Mouse (Mus musculus) liver, embryonic 15.5 days (tissue): ENCODE measurements around the gene Padi2. TPM values are rescaled to one million over a fixed set of nuclear protein-coding genes. Genes with fewer than 3 reads are reported as not detected.
A peak's percentile ranks its signal among the peaks of the same experiment; 100 is the strongest.

ENCODE experiments used
- ATAC-seq: fragments of 200-750 bp; cut with Nextera tagmentation; 2 replicates; pipeline ENCODE4 v1.8.0; 2017; ENCODE audit warnings: moderate number of reproducible peaks, mild to moderate bottlenecking, moderate library complexity; ENCODE audit not compliant: insufficient read depth
- H3K27ac ChIP-seq: fragments of 300-500 bp; sonication (generic); replicated peaks from 2 replicates; pipeline ENCODE4 v1.5.1; 2015; ENCODE audit warnings: mild to moderate bottlenecking, inconsistent platforms
- H3K27me3 ChIP-seq: fragments of 300-500 bp; sonication (generic); 2 replicates; pipeline ENCODE4 v1.6.1; 2015; ENCODE audit warnings: mild to moderate bottlenecking, inconsistent platforms
- H3K36me3 ChIP-seq: fragments of 300-500 bp; sonication (generic); replicated peaks from 2 replicates; pipeline ENCODE4 v1.6.1; 2015; ENCODE audit warnings: moderate library complexity, mild to moderate bottlenecking, inconsistent platforms
- H3K4me1 ChIP-seq: fragments of 300-500 bp; sonication (generic); replicated peaks from 2 replicates; pipeline ENCODE4 v1.6.1; 2015; ENCODE audit warnings: inconsistent platforms
- H3K4me2 ChIP-seq: fragments of 300-500 bp; sonication (generic); 2 replicates; pipeline ENCODE4 v1.6.1; 2015; ENCODE audit warnings: moderate library complexity, mild to moderate bottlenecking, inconsistent platforms
- H3K4me3 ChIP-seq: fragments of 300-500 bp; sonication (generic); replicated peaks from 2 replicates; pipeline ENCODE4 v1.5.1; 2015; ENCODE audit warnings: mild to moderate bottlenecking, inconsistent platforms
- H3K9ac ChIP-seq: fragments of 300-500 bp; sonication (generic); 2 replicates; pipeline ENCODE4 v1.6.1; 2015; ENCODE audit warnings: moderate library complexity, mild to moderate bottlenecking, inconsistent platforms
- H3K9me3 ChIP-seq: fragments of 300-500 bp; sonication (generic); replicated peaks from 2 replicates; pipeline ENCODE4 v1.6.1; 2016; ENCODE audit warnings: inconsistent platforms
- WGBS: fragments of 180-500 bp; shearing (Covaris S2); methylation state at CpG from one replicate; pipeline ENCODE4 v1.1.7; 2015; ENCODE audit warnings: mixed read lengths; ENCODE audit not compliant: insufficient replicate concordance; 5-methylcytosine and 5-hydroxymethylcytosine counted together
- polyA plus RNA-seq: library from polyadenylated mRNA; unstranded; fragments of >200 nt; fragmentation: Nextera tagmentation; extraction: Ambion mirVana; gene quantifications from 2 replicates; pipeline ENCODE4 v1.2.1, GENCODE M21; 2015

The Padi2 gene
- polyA plus RNA-seq, 1 experiment from 2014 or later, result 2.2 TPM

GRCm38 (mm10) chr4:140881026-140881670, 25.0 kb upstream of the Padi2 start:
- Histone ChIP-seq H3K27ac (no peak overlapping the region), H3K36me3 (no peaks in the 10 kb centered on the region), H3K4me1 (0 out of 2 replicates have a peak, but pooled peaks cover 3% of the 10 kb centered on the region), H3K9me3 (peaks cover 8% of the 10 kb centered on the region; the same call in 1 of the 2 replicates), H3K27me3 (peaks cover 45% of the 10 kb centered on the region), H3K4me2 (no peak overlapping the region), H3K9ac (no peak overlapping the region), H3K4me3 (no peak overlapping the region)
- WGBS, result 73% methylated on average over 8 of the region's 8 CpGs
- no peak for ATAC-seq

GRCm38 (mm10) chr4:140881771-140882170, 24.4 kb upstream of the Padi2 start:
- no peak for ATAC-seq
- H3K4me1 ChIP-seq, result 0 out of 2 replicates have a peak, but pooled peaks cover 3% of the 10 kb centered on the region
- no peak overlapping the region for H3K9ac ChIP-seq
- H3K27me3 ChIP-seq, result peaks cover 39% of the 10 kb centered on the region
- H3K36me3 ChIP-seq, result no peaks in the 10 kb centered on the region
- H3K9me3 ChIP-seq, result peaks cover 8% of the 10 kb centered on the region; the same call in 1 of the 2 replicates
- no peak overlapping the region for H3K4me3 ChIP-seq
- WGBS, result 85% methylated on average over 13 of the region's 13 CpGs
- H3K27ac ChIP-seq, result no peak overlapping the region
- no peak overlapping the region for H3K4me2 ChIP-seq

GRCm38 (mm10) chr4:140882365-140882764, 23.8 kb upstream of the Padi2 start:
- 0 out of 2 replicates have a peak, but pooled peaks cover 3% of the 10 kb centered on the region for H3K4me1 ChIP-seq
- no peak overlapping the region for H3K9ac ChIP-seq
- no peak for ATAC-seq
- no peak overlapping the region for H3K27ac ChIP-seq
- H3K4me3 ChIP-seq, result no peak overlapping the region
- peaks cover 37% of the 10 kb centered on the region for H3K27me3 ChIP-seq
- peaks cover 8% of the 10 kb centered on the region; the same call in 1 of the 2 replicates for H3K9me3 ChIP-seq
- H3K36me3 ChIP-seq, result no peaks in the 10 kb centered on the region
- no peak overlapping the region for H3K4me2 ChIP-seq
- WGBS, result 43% methylated on average over 4 of the region's 4 CpGs

- ATAC-seq, result no peak
- Histone ChIP-seq H3K4me3 (no peak overlapping the region), H3K4me1 (0 out of 2 replicates have a peak, but pooled peaks cover 3% of the 10 kb centered on the region), H3K27ac (no peak overlapping the region), H3K9me3 (peaks cover 8% of the 10 kb centered on the region; the same call in 1 of the 2 replicates), H3K4me2 (no peak overlapping the region), H3K27me3 (peaks cover 31% of the 10 kb centered on the region), H3K36me3 (no peaks in the 10 kb centered on the region), H3K9ac (no peak overlapping the region)
- WGBS, result 85% methylated on average over 3 of the region's 3 CpGs
Observed at GRCm38 (mm10) chr4:140882981-140883380, 23.2 kb upstream of the Padi2 start.

GRCm38 (mm10) chr4:140883852-140884251, 22.3 kb upstream of the Padi2 start:
- WGBS, result 41% methylated on average over 4 of the region's 4 CpGs
- ATAC-seq, result no peak

GRCm38 (mm10) chr4:140891525-140892162, 14.5 kb upstream of the Padi2 start:
- H3K27ac ChIP-seq, result no peak overlapping the region
- H3K4me1 ChIP-seq, result no peaks in the 10 kb centered on the region
- no peak overlapping the region for H3K4me2 ChIP-seq
- no peaks in the 10 kb centered on the region for H3K36me3 ChIP-seq
- no peaks in the 10 kb centered on the region for H3K9me3 ChIP-seq
- H3K4me3 ChIP-seq, result no peak overlapping the region
- no peak overlapping the region for H3K9ac ChIP-seq
- peaks cover 3% of the 10 kb centered on the region; the same call in 1 of the 2 replicates for H3K27me3 ChIP-seq
- 73% methylated on average over 14 of the region's 14 CpGs for WGBS
- no peak for ATAC-seq

More at GRCm38 (mm10) chr4:140883852-140884251, 22.3 kb upstream of the Padi2 start:
- H3K4me3 ChIP-seq, result no peak overlapping the region
- no peaks in the 10 kb centered on the region for H3K36me3 ChIP-seq
- peaks cover 8% of the 10 kb centered on the region; the same call in 1 of the 2 replicates for H3K9me3 ChIP-seq
- no peak overlapping the region for H3K4me2 ChIP-seq
- H3K4me1 ChIP-seq, result 0 out of 2 replicates have a peak, but pooled peaks cover 3% of the 10 kb centered on the region
- H3K27me3 ChIP-seq, result peaks cover 22% of the 10 kb centered on the region; the same call in 1 of the 2 replicates
- no peak overlapping the region for H3K27ac ChIP-seq
- H3K9ac ChIP-seq, result no peak overlapping the region

GRCm38 (mm10) chr4:140892163-140892530, 14.0 kb upstream of the Padi2 start:
- no peaks in the 10 kb centered on the region for H3K9me3 ChIP-seq
- H3K4me1 ChIP-seq, result no peaks in the 10 kb centered on the region
- H3K4me2 ChIP-seq, result no peak overlapping the region
- ATAC-seq, result no peak
- no peak overlapping the region for H3K4me3 ChIP-seq
- H3K27ac ChIP-seq, result no peak overlapping the region
- no peaks in the 10 kb centered on the region for H3K36me3 ChIP-seq
- no peak overlapping the region for H3K9ac ChIP-seq
- 59% methylated on average over 1 of the region's 1 CpGs for WGBS
- H3K27me3 ChIP-seq, result peaks cover 2% of the 10 kb centered on the region; the same call in 1 of the 2 replicates

GRCm38 (mm10) chr4:140904776-140905425, 1.2 kb upstream of the Padi2 start:
- peaks cover 76% of the 10 kb centered on the region for H3K27me3 ChIP-seq
- 18% methylated on average over 14 of the region's 14 CpGs for WGBS
- H3K27ac ChIP-seq, result no peak overlapping the region

GRCm38 (mm10) chr4:140905426-140905871, 695 bp upstream of the Padi2 start:
- H3K27me3 ChIP-seq, result peaks cover 76% of the 10 kb centered on the region
- peaks cover 37% of the 10 kb centered on the region for H3K4me1 ChIP-seq
- WGBS, result 7% methylated on average over 11 of the region's 11 CpGs

More at GRCm38 (mm10) chr4:140904776-140905425, 1.2 kb upstream of the Padi2 start:
- Histone ChIP-seq H3K4me3 (no peak overlapping the region), H3K36me3 (no peaks in the 10 kb centered on the region), H3K4me1 (peaks cover 33% of the 10 kb centered on the region), H3K9ac (no peak overlapping the region), H3K9me3 (no peaks in the 10 kb centered on the region), H3K4me2 (peak overlapping the region; percentile 75; the same call in 1 of the 2 replicates)
- no peak for ATAC-seq

GRCm38 (mm10) chr4:140906827-140907280, 710 bp downstream of the Padi2 start:
- peak overlapping the region; percentile 49; the same call in 1 of the 2 replicates for H3K4me3 ChIP-seq
- WGBS, result 56% methylated on average over 11 of the region's 11 CpGs
- peaks cover 41% of the 10 kb centered on the region for H3K4me1 ChIP-seq
- no peaks in the 10 kb centered on the region for H3K9me3 ChIP-seq
- H3K36me3 ChIP-seq, result no peaks in the 10 kb centered on the region
- no peak overlapping the region for H3K27ac ChIP-seq
- peaks cover 70% of the 10 kb centered on the region for H3K27me3 ChIP-seq
- peak overlapping the region; percentile 75; the same call in 1 of the 2 replicates for H3K4me2 ChIP-seq
- no peak overlapping the region for H3K9ac ChIP-seq
- ATAC-seq, result no peak

More at GRCm38 (mm10) chr4:140905426-140905871, 695 bp upstream of the Padi2 start:
- Histone ChIP-seq H3K36me3 (no peaks in the 10 kb centered on the region), H3K9me3 (no peaks in the 10 kb centered on the region), H3K27ac (no peak overlapping the region; the same call in 1 of the 2 replicates), H3K4me3 (peak overlapping the region; percentile 49; the same call in 1 of the 2 replicates), H3K9ac (peak overlapping the region; percentile 39; the same call in 1 of the 2 replicates), H3K4me2 (peak overlapping the region; percentile 75)
- no peak for ATAC-seq
